Mouse (Mus musculus) midbrain, embryonic 12.5 days (tissue): ENCODE measurements around the gene Acot3. TPM values are rescaled to one million over a fixed set of nuclear protein-coding genes. Genes with fewer than 3 reads are reported as not detected.
A peak's percentile ranks its signal among the peaks of the same experiment; 100 is the strongest.
"Not testable (repeated sequence)": the region's sequence is repeated elsewhere in the genome, so short reads cannot be mapped to it uniquely, and the experiment has no call there.

ENCODE experiments used
- ATAC-seq: fragments of 200-750 bp; cut with Nextera tagmentation; 2 replicates; pipeline ENCODE4 v1.8.0; 2017; ENCODE audit warnings: low read depth, moderate TSS enrichment, moderate library complexity; ENCODE audit not compliant: low FRiP score
- H3K27ac ChIP-seq: fragments of 300-500 bp; sonication (generic); replicated peaks from 2 replicates; pipeline ENCODE4 v1.5.1; 2016; ENCODE audit warnings: mild to moderate bottlenecking
- H3K27me3 ChIP-seq: fragments of 300-500 bp; sonication (generic); 2 replicates; pipeline ENCODE4 v1.6.1; 2016; ENCODE audit warnings: mild to moderate bottlenecking
- H3K36me3 ChIP-seq: fragments of 300-500 bp; sonication (generic); 2 replicates; pipeline ENCODE4 v1.6.1; 2016
- H3K4me1 ChIP-seq: fragments of 300-500 bp; sonication (generic); 2 replicates; pipeline ENCODE4 v1.6.1; 2016
- H3K4me2 ChIP-seq: fragments of 300-500 bp; sonication (generic); replicated peaks from 2 replicates; pipeline ENCODE4 v1.6.1; 2016; ENCODE audit warnings: mild to moderate bottlenecking, moderate library complexity
- H3K4me3 ChIP-seq: fragments of 300-500 bp; sonication (generic); 2 replicates; pipeline ENCODE4 v1.5.1; 2016; ENCODE audit warnings: mild to moderate bottlenecking
- H3K9ac ChIP-seq: fragments of 300-500 bp; sonication (generic); replicated peaks from 2 replicates; pipeline ENCODE4 v1.6.1; 2016; ENCODE audit warnings: mild to moderate bottlenecking, moderate library complexity
- H3K9me3 ChIP-seq: fragments of 300-500 bp; sonication (generic); 2 replicates; pipeline ENCODE4 v1.6.1; 2016; ENCODE audit warnings: mild to moderate bottlenecking
- WGBS: fragments of 180-500 bp; shearing (Covaris S2); methylation state at CpG from one replicate; pipeline ENCODE4 v1.1.7; 2016; 5-methylcytosine and 5-hydroxymethylcytosine counted together
- polyA plus RNA-seq: library from polyadenylated mRNA; unstranded; fragments of >200 nt; fragmentation: Nextera tagmentation; extraction: Ambion mirVana; gene quantifications from 2 replicates; pipeline ENCODE4 v1.2.1, GENCODE M21; 2016

Gene Acot3
- polyA plus RNA-seq, result 0.58 and 0.61 TPM in 2 replicates

DNA sequence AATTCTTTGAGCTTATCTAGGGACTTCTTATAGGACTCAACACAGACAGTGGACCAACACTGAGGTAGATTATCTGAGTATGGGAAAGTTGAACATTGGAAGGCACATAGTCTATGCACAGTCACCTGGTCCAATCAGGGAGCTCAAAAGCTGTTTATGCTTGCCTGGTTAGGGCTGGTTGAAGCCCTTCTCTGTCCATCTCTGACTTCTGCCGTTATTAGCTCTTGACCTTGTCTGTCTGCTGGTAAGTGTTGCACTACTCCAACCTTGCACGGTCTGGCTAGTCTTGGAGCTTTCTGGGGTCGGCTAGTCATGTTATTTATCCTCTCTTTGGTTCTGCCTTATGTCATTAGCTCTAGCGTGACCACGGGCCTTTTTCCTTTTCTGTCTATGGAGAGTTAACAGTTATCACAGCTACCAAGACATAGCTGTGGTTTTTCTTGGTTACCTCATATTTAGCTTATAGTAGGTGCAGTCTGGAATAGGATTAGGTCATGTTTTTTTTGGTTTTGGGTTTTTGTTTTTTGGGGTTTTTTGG is at the start of gene Acot3:
Gene Acot3, plus strand, starts transcription at position 208 of the 538 bp plus-strand sequence.
- 0 out of 2 replicates have a peak, but pooled peaks cover 3% of the 10 kb centered on the region for H3K4me1 ChIP-seq
- H3K9ac ChIP-seq, result no peak within 1 kb of the TSS
- no peak for ATAC-seq
- no peak within 1 kb of the TSS for H3K27ac ChIP-seq
- no peak within 1 kb of the TSS for H3K4me3 ChIP-seq
- H3K36me3 ChIP-seq, result no peaks in the 10 kb centered on the region
- H3K9me3 ChIP-seq, result 0 out of 2 replicates have a peak, but pooled peaks cover 8% of the 10 kb centered on the region
- WGBS, result 82% methylated on average over 5 of the region's 5 CpGs
- H3K4me2 ChIP-seq, result peak within 1 kb of the TSS; percentile 67; the same call in 1 of the 2 replicates
- peaks cover 20% of the 10 kb centered on the region for H3K27me3 ChIP-seq

DNA sequence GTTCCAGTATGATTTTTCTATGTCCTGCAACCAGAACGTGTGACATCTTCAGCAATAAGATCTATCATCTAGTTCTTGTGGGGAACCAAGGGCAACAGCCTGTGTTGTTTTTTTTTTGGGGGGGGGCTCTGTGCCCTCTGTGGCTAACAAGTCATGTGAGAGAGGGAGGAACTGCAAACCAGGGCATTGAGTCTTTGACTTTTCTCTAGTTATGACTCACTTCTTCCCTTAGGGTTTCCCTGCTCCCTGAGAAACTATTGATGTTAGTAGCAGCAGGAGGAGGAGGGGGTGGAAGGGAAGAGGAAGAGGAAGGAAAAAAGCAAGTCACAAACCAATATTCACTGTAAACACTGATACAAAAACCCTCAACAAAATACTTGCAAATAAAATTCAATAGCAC is 48.1 kb upstream of the Acot3 start:
- Histone ChIP-seq H3K9ac (no peak overlapping the region), H3K4me1 (peaks cover 7% of the 10 kb centered on the region), H3K27ac (no peak overlapping the region), H3K36me3 (no peaks in the 10 kb centered on the region), H3K4me3 (no peak overlapping the region), H3K27me3 (no peaks in the 10 kb centered on the region), H3K9me3 (peaks cover 5% of the 10 kb centered on the region), H3K4me2 (no peak overlapping the region)
- ATAC-seq, result no peak
- 94% methylated on average over 1 of the region's 1 CpGs for whole genome bisulfite sequencing

DNA sequence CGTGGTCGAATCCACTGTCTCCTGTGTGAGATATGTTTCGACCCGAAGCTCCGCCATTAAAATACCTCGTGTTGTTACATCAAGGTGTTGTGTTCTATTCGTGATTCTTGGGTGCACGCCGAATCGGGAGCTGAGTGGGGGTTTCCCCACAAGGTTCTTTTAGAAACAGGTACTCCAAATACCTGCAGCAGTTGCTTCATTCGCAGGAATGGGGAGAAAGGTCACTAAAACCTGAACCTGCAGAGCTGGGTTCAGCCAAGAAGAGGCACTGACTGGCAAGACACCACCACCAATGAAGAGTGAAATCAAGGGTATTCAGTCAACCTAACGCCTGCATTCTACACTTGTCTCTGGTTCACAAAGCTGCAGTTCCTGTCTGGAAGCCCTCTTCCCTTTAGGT is 43.7 kb upstream of the Acot3 start:
- no peaks in the 10 kb centered on the region for H3K27me3 ChIP-seq
- no peak for ATAC-seq
- 0 out of 2 replicates have a peak overlapping the region, but pooled peaks have one; percentile 46 for H3K9ac ChIP-seq
- peaks cover 28% of the 10 kb centered on the region for H3K4me1 ChIP-seq
- no peak overlapping the region for H3K4me3 ChIP-seq
- WGBS, result 90% methylated on average over 12 of the region's 12 CpGs
- peak overlapping the region; percentile 66 for H3K27ac ChIP-seq
- H3K9me3 ChIP-seq, result no peaks in the 10 kb centered on the region
- H3K4me2 ChIP-seq, result 0 out of 2 replicates have a peak overlapping the region, but pooled peaks have one; percentile 55
- no peaks in the 10 kb centered on the region for H3K36me3 ChIP-seq

DNA sequence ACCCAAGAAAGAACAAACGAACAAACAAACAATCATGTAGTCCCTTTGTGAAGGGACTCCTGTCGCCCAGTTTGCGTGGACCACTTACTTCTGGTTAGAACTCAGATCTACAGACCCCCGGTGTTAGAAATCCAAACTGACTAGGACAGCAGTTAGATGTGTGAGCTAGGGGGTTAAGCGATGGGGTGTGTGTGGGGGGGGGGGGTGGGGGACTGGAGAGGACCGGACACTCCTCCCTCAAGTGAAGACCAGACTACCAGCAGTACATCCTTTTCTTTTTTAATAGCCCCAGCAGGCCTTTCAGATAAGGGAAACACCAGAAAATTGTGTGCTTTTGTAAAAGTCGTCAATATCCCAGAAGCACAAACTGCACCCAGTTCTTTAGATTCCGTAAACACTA is 43.2 kb upstream of the Acot3 start:
- 46% methylated on average over 8 of the region's 8 CpGs for WGBS
- Histone ChIP-seq H3K9ac (peak overlapping the region; percentile 46; the same call in 1 of the 2 replicates), H3K27ac (peak overlapping the region; percentile 66), H3K4me2 (peak overlapping the region; percentile 55), H3K36me3 (no peaks in the 10 kb centered on the region), H3K27me3 (no peaks in the 10 kb centered on the region), H3K4me1 (peaks cover 28% of the 10 kb centered on the region), H3K9me3 (no peaks in the 10 kb centered on the region), H3K4me3 (peak overlapping the region; percentile 48; the same call in 1 of the 2 replicates)
- no peak for ATAC-seq

DNA sequence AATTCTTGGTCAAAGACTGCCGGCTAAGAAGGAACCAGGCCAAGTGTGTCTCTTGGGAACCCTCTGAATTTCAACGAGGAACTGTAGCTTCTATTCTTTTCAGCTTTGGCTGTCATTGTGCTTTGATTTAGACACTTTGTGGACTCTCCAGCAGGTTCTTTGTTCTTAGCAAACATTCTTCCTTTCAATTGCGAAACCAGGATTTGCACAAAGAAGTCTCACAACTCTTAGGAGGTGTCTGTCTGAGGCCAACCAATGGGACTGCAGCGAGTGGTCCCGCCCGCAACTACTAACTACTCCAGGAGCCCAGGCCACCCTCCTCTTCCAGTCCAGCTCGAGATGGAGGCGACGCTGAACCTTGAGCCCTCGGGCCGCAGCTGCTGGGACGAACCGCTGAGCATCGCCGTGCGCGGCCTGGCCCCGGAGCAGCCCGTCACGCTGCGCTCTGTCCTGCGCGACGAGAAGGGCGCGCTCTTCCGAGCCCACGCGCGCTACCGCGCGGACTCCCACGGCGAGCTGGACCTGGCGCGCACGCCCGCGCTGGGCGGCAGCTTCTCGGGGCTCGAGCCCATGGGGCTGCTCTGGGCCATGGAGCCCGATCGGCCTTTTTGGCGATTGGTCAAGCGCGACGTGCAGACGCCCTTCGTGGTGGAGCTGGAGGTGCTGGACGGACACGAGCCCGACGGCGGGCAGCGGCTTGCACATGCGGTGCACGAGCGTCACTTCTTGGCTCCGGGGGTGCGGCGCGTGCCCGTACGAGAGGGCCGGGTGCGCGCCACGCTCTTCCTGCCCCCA is 42.6 kb upstream of the Acot3 start, which contains the start of gene Acot1:
Gene Acot1, plus strand, starts transcription at position 320 of the 795 bp plus-strand sequence.
- Histone ChIP-seq H3K27ac (peak within 1 kb of the TSS; percentile 66), H3K4me3 (peak within 1 kb of the TSS; percentile 48), H3K4me2 (peak within 1 kb of the TSS; percentile 55), H3K9ac (peak within 1 kb of the TSS; percentile 46), H3K4me1 (peaks cover 28% of the 10 kb centered on the region)
- ATAC-seq, result peak; percentile 93
- not testable (repeated sequence) for H3K36me3 ChIP-seq, H3K27me3 ChIP-seq, H3K9me3 ChIP-seq
- 1% methylated on average over 66 of the region's 70 CpGs for WGBS

DNA sequence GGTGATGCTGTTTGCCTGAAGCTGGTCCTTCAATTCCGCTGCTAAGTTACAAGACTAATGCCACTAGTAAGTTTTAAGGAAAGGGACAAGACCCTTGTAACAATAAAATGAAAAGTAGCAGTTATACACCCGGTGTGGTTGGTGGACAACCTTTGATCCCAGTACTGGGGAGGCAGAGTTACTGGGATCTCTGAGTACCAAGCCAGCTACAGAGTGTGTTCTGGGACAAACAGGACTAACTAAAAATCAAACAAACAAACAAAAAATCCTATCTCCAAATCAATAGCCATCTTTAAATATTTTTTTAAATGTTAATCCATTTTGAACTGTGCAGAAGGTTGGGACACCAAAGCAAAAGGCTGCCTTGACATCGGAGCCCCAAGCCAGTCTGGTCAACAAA is 41.7 kb upstream of the Acot3 start:
- ATAC-seq, result no peak
- no peak overlapping the region for H3K9ac ChIP-seq
- no peak overlapping the region for H3K27ac ChIP-seq

DNA sequence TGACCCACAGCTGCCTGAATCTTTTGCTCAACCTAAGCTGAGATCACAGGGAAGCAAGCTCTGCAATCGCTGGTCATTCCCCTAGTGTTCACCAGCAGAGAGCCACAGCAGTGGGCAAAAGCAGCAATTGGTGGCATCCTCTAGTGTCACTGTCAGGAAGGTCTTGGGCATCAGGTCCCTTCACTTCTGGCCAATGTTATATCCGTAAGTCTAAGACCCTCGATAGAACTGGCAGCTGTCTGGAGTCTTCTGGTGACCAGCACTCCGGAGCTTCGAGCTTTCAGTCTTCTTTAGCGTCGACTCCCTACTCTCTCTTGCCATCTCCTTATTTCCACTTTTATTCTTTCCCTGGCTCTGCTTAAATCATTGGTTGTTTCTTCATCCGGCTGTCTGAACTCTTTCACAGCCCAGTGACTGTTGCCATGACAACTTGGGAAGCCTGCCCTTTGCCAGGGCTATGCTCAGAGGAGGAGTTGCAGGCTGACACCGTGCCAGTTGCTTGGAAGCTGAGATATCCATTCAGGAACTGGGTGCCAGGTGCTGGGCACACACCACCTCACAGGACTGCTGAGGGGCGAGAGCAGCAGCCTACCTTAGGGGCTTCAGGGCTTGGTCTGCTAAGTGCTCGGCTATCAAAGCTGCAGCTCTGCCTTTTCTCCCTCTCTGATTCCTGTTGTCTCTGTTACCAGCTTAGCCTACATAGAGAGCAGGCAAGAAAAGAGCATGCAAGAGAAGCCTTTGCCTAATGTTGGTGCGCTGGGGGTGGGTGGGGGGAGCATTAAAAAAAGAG is 40.5 kb upstream of the Acot3 start:
- ATAC-seq, result peak; percentile 71
- Histone ChIP-seq H3K36me3 (no peaks in the 10 kb centered on the region), H3K9ac (no peak overlapping the region), H3K4me1 (peaks cover 28% of the 10 kb centered on the region), H3K27me3 (no peaks in the 10 kb centered on the region), H3K4me2 (peak overlapping the region; percentile 55), H3K9me3 (no peaks in the 10 kb centered on the region), H3K4me3 (0 out of 2 replicates have a peak overlapping the region, but pooled peaks have one; percentile 2), H3K27ac (peak overlapping the region; percentile 39; the same call in 1 of the 2 replicates)
- WGBS, result 24% methylated on average over 12 of the region's 12 CpGs

More for the DNA sequence above, 41.7 kb upstream of the Acot3 start:
- H3K4me3 ChIP-seq, result peak overlapping the region; percentile 48
- no peaks in the 10 kb centered on the region for H3K9me3 ChIP-seq
- H3K27me3 ChIP-seq, result no peaks in the 10 kb centered on the region
- peak overlapping the region; percentile 55 for H3K4me2 ChIP-seq
- no peaks in the 10 kb centered on the region for H3K36me3 ChIP-seq
- 65% methylated on average over 3 of the region's 3 CpGs for WGBS
- H3K4me1 ChIP-seq, result peaks cover 28% of the 10 kb centered on the region

DNA sequence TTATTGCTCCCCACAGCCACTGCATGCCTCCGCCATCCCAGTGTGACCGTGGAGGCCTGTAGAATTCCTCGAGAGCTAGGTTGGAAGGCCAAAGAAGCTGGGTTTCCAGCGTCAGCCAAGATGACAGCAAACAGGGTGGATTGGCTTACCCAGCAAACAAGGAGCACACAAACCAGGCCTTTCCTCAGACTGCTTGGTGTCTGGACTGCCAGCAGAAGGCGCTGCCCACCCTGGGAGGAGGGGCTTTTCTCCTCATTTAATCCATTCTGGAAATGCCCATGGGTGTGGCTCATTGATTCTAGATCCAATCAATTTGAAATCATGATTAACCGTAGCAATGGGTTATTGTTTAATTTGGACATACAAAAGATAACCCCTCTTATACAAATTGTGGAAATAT is 38.8 kb upstream of the Acot3 start:
- H3K36me3 ChIP-seq, result no peaks in the 10 kb centered on the region
- no peak overlapping the region for H3K4me3 ChIP-seq
- no peak overlapping the region for H3K9ac ChIP-seq
- H3K27me3 ChIP-seq, result no peaks in the 10 kb centered on the region
- H3K27ac ChIP-seq, result no peak overlapping the region
- peaks cover 28% of the 10 kb centered on the region for H3K4me1 ChIP-seq
- no peaks in the 10 kb centered on the region for H3K9me3 ChIP-seq
- 61% methylated on average over 6 of the region's 6 CpGs for WGBS
- ATAC-seq, result no peak
- no peak overlapping the region for H3K4me2 ChIP-seq

DNA sequence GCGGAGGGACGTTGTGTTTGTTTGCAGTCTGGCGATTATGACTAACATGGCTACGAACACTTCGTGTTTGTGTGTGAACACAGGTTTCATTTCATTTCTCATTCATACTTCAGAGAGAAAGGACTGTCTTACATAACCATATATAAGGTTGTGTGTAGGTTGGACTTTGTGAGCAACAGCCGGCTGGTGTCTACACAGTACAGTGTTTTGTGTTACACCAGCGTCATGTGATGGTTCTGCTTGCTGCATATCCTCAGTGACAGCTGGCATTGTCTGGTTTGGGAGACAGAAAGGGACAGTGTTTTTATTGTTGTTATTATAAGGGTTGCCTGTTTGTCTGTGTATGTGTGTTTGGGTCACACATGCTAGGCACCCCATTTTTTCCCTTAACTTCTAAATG is 38.2 kb upstream of the Acot3 start:
- no peaks in the 10 kb centered on the region for H3K9me3 ChIP-seq
- no peak for ATAC-seq
- WGBS, result 96% methylated on average over 7 of the region's 7 CpGs

DNA sequence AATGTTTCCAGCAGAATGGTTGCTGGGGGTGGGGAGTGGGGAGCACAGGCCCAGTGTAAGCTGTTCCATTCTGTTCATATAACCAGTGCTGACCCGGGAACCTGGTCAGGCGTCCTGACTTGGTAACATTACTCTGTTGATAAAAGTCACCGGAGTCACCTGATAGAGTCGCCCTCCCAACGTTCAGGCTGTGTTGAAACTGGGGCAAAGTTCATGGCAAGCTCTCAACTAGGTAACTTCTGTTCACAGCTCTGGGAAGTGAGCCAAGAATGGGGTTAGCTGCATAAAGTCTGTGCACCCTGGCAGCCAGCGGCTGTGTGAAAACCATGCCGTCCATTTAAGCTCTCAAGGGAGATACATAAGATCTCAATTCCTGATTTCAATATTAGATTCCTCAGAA is 31.4 kb upstream of the Acot3 start:
- H3K27ac ChIP-seq, H3K4me2 ChIP-seq, ATAC-seq, H3K9ac ChIP-seq, H3K9me3 ChIP-seq, H3K36me3 ChIP-seq, H3K4me1 ChIP-seq, H3K4me3 ChIP-seq, H3K27me3 ChIP-seq: not testable (repeated sequence)
- 77% methylated on average over 7 of the region's 7 CpGs for WGBS

More for the DNA sequence above, 38.2 kb upstream of the Acot3 start:
- H3K4me1 ChIP-seq, result peaks cover 23% of the 10 kb centered on the region
- H3K27me3 ChIP-seq, result no peaks in the 10 kb centered on the region
- H3K36me3 ChIP-seq, result no peaks in the 10 kb centered on the region
- no peak overlapping the region for H3K4me3 ChIP-seq
- no peak overlapping the region for H3K4me2 ChIP-seq
- no peak overlapping the region for H3K9ac ChIP-seq
- H3K27ac ChIP-seq, result no peak overlapping the region

DNA sequence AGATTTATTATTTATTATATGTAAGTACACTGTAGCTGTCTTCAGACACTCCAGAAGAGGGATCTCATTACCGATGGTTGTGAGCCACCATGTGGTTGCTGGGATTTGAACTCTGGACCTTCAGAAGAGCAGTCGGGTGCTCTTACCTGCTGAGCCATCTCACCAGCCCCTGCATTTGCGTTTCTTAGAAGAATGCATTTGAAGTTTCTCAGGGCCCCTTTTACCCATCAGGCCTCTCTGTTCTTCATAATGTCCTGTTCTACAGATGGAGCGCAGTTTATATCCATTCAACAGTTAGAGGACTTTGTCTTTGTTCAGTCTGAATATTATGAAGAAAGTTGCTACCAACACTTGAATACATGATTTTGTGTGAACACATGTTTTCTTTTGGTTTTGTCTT is 29.7 kb upstream of the Acot3 start:
- not testable (repeated sequence) for H3K36me3 ChIP-seq, H3K9ac ChIP-seq, H3K4me1 ChIP-seq, H3K27ac ChIP-seq, H3K9me3 ChIP-seq, H3K4me2 ChIP-seq, ATAC-seq, H3K4me3 ChIP-seq, H3K27me3 ChIP-seq
- 98% methylated on average over 4 of the region's 4 CpGs for WGBS
